Mouse (Mus musculus) urinary bladder, postnatal 36 days (tissue): ENCODE data around the gene Mtf2.
"Not testable (repeated sequence)": the region's sequence is repeated elsewhere in the genome, so short reads cannot be mapped to it uniquely, and the experiment has no call there.

Source experiments
- DNase-seq, 2 experiments: peaks; one replicate each; pipeline ENCODE4 v3.0.0; 2022; ENCODE audit warnings: low spot score in 2 of 2, mixed read lengths in 1 of 2

Mtf2 gene

DNA sequence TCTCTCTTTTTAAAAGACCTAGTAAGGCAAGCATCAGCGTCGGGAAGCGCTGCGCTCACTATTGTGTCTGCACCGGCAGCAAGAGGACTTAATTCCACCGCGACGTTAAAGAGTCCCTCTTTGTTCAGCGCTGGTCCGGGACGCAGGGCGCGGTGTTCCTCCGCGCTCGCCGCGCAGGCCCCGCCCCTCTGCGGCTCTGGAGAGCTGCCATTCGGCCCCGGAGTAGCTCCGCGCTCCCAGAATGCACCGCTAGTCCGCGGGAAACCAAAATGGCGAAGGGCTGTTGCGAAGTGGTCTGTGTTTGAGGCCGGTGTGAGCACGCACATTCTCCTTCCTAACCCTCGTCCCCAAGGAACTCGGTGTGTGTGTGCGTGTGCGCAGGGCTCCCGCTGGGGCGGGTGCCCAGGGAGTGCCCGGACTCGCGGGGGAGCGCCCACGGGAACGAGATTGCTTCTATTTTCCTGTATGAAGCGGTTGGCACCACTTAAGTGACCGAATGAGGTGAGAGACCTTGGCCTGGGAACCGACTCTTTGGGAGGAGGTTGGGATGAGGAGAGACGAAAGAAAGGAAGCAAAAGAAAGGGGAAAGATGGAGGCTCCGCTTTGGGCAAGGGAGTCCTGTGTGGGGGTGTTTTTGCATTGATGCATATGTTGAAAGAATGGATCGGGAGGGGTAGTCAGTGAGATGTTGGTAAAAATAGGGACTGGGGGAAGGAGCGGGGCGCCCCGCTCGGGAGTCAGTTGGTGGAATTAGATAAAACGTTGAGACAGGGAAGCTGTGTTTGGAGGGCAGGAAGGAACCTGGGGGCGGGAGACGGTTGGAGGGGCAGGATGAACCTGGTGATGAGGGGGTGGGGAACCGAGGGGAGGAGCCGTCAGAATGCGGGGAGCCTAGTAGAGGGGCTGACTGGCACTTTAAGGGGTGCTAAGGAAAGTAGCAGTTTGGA is at the start of gene Mtf2:
Mtf2 (plus strand) TSS at position 210 of the 947 bp plus-strand sequence.
- peak; percentile 96 for DNase-seq

DNA sequence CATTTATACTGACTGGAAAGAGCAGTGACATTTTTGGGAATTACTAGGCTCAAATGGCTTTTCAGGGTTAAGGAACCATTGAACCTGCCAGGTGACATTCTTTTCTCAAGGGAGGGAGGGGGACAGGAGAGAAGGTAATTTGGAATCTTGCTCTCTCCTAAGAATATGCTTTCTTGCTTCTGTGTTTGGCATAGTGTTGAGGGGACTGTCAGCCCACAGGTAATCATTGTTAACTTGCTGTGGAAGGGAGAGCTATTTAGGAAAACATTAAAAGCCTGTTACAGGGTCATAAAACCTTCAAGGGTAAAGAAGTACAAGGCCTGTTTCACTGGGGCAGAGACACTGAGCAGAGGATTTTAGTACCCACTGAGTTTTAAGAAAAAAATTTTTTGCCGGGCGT is 48.2 kb upstream of the Mtf2 start:
- DNase-seq: no peak

DNA sequence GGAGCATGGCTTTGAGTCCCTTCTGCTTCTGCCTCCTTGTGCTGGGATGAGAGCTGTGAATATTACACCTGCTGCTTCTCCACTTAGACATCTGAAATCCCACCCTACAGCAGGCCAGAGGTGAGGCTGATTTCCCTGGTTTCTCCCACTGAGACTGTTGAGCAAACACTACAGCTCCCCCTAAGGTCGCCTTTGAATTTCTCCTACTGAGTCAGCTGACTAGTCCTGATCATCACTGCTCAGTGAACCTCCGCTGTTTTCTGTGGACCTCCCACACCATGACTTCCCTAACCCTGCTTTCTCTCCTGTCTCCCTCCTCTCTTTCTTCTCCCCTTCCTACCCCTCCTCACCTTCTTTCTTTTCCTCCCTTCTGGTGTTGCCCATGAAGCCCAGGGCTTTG is 46.1 kb upstream of the Mtf2 start:
- DNase-seq: no peak

DNA sequence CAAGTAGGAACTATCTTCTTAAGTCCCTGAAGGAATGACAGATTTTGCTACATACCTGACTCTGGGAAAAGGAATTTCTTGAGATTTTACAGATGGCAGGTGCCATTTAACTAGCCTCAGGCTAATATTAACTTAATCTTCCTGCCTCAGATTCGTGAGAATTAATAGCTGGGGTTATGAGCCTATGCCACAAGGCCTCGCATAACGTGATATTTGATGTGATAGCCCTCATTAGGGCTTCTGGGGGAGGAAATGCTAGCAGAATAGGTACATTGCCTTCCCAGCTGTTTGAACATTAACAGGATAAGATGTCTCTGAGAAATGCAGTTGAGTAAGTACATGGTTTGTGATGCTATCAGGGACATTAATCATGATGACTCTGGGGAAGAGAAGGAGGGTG is 44.1 kb upstream of the Mtf2 start:
- DNase-seq: no peak

DNA sequence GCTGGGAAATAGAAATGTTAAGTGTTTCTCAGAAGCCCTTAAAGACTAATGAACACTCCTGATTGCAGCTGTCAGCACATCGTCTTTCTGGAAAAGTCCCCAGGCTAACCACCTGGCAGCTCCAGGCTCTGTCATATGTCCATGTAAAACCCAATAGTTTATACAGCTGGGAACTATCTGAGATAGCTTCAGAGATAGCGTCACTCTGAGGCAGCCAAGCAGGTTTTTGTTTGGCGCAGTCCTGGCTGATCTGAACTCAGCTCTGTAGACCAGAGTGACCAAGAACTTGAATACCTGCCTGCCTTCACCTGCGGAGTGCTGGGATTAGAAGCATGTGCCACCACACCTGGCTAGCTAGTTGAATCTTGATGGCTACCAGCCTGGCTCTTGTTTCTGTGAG is 37.2 kb upstream of the Mtf2 start:
- peak in 1 of 2 experiments; percentile 10 for DNase-seq

DNA sequence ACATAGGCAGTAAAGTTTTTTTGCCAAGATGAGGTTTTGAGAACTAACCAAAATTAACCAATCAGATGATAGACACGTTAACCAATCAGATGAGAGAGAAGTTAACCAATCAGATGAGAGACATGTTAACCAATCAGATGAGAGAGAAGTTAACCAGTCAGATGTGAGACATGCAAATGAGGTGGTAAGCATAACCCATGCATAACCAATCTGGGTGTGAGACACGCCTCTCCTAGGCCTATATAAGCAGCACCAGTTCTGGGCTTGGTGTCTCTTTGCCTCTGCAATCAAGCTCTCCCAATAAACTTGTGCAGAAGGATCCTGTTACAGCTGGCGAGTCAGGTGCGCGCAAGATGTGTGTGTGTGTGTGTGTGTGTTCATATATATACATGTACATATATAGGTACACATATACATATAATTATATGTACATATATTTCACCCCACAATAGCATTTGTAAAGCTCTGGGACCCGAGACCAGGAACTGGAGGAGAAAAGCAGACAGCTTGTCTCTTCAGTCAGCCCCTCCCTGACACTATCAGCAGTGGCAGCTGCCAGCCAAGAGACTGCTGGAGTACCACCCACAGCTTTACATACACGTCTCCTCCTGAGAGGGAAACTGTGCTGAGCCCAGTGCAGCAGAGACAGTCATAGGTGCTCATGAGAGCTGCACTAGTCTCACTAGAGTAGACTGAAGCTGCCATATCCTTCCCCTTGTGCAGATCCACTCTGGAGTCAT is 36.5 kb upstream of the Mtf2 start:
- not testable (repeated sequence) for DNase-seq

DNA sequence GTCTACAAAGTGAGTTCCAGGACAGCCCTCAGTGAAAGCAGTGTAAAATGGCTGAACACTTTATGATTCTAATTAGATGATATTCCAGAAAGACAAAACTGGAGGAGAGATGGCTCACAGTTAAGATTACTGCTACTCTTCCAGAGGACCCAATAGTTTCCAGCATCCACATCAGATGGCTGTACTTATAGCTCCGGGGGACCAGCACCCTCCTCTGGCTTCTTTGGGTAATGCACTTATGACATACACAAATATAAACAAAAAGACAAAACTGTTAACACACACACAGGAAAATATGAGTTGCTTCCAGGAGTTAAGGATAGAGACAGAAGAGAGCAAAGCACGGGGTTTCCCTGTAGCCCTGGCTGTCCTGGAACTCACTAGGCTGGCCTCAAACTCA is 35.5 kb upstream of the Mtf2 start:
- DNase-seq: no peak

DNA sequence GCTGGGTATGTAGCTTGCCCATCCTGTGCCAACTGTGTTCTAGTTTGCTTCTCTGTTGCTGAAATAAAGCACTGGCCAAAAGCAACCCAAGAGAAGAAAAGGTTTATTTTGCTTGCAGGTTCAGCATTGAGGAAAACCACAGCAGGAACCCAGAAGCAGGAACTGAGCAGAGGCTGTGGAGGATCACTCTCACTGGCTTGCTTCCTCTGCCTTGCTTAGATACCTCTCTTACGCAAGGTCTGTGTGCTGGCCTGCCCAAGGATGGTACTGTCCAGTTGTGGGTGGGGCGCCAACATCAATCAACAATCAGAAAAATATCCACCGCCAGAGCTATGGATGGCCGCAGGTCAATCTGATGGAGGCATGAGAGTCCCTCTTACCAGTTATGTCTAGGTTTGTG is 34.2 kb upstream of the Mtf2 start:
- no peak for DNase-seq

DNA sequence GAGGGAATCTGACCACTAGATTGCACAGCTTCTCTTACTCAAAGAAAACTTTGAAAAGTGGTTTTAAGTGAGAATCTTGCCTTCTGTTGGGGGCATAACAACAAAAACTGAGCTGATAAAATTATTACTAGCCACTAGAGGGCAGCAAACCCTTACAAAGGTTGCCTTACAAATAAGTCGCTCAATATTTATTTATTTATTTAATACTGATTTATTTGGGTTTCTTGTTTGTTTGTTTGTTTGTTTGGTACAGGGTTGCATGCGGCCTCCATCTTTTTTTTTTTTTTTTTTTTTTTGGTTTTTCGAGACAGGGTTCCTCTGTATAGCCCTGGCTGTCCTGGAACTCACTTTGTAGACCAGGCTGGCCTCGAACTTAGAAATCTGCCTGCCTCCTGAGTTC is 31.3 kb upstream of the Mtf2 start:
- no peak for DNase-seq

DNA sequence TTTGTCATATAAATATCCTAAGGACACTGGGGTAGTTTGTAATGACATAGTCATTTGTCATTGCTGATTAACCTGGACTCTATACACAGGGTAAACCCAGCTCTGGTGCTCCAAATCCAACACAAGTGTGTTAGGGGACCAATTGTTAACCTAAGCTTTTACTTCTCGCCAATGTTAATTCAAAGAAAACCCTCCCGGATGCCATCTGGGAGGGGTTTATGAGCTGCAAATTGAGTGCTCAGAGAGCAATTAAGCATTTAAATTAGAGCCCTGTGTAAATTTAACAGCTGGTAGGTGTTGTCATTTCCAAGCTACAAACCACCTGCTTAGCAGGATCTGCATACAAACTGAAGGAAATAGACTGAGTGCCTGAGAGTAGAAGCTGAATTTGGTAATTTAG is 30.0 kb upstream of the Mtf2 start:
- DNase-seq: no peak

DNA sequence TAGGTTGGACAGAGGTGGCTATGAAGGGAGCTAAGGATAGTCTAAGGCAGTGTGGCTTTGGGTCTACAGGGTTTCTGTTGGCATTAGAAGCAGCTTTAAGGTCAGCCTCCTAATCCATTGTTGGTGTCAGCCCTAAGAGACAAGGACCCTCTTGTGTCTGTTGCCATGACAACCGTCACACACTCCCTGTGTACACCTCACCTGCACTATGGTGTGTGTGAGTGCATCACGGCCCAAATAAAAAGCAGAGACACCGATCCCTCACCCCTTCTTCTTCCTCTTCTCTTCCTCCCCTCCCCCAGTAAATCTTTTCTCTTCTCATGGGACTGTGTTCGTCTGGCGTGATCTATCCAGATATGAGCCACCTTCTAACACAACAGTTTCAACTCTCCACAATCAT is 23.4 kb upstream of the Mtf2 start:
- no peak for DNase-seq

DNA sequence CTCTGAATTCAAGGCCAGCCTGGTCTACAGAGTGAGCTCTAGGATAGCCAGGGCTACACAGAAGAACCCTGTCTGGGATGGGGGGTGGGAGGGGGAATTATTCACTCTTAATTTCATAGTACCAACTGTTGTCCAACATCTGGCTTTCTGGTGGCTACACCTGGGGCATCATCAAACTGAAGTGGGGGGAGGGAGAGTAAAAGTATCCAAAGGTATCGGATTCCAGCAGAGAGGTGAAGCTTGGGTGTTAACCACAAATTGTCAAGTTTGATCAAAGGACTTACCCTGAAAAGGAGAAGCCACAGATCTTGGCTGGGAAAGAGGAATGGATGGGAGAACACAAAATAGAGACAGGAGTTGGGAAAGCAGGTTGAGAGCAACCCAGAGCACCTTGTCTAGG is 21.6 kb upstream of the Mtf2 start:
- no peak for DNase-seq

DNA sequence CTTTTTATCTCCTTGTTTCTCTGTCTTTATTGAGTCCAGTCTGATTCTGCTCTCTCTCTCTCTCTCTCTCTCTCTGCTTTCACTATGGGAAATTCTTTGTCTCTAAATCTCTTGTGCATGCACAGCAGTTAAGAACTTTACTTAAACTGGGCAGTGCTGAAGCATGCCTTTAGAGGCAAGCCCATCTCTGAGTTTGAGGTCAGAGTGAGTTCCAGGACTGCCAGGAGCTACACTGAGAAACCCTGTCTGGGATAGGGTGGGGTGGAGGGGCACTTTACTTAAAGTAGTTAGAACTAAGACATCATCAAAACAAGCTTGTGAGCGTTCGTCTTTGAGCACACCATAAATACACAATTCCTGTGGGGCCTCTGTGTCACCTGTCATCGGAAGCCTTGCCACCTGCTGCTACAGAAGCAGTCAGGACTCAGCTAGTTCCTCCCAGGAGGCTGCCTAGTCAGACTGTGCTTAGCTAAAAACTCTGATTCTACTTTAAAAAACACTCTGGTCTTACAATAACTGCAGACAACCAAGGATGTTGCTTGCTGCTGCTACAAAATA is 15.7 kb upstream of the Mtf2 start:
- DNase-seq: no peak

DNA sequence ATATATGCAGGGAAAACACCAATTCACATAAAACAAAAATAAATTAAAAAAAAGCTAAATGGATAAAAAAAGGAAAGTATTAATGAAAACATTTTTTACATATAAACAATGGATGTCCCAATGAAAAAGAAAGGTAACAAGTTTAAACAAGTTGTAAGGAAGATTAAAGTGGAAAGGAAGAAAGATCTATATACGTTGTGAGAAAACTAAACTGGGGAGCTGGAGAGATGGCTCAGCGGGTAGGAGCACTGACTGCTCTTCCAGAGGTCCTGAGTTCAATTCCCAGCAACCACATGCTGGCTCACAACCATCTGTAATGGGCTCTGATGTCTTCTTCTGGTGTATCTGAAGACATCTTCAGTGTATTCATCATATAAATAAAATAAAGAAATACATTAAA is 14.4 kb upstream of the Mtf2 start:
- DNase-seq: no peak

DNA sequence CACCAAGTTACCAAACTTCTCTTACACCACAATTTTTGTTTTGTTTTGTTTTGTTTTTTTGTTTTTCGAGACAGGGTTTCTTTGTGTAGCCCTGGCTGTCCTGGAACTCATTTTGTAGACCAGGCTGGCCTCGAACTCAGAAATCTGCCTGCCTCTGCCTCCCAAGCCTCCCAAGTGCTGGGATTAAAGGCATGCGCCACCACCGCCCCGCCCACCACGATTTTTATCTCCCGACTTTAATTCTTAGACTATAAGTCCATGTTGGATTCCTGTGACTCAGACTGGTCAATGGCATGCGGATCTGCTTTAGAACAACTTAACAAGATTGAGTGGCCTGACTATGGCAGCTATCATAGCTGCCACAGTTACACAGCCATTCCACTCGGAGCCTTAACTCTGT is 13.7 kb upstream of the Mtf2 start:
- not testable (repeated sequence) for DNase-seq

DNA sequence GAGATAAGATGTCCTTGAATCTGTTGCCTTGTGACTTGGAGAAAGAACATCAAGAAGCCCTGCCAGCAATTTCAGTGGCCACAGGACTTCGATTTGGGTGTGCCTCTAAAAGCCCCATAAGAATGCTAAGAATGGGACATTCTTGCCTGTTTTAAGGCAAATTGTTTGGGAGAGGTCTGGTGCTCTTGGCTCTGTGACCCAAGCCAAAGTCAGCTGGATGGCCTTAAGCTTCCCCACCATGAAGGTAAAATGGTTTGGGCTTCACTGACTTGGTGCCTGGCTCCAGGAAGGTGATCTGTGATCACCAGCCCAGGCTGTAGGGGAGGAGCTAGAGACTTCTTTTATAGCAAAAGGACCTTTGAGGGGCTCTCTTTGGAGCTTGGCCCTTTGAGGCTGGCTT is 13.3 kb upstream of the Mtf2 start:
- no peak for DNase-seq

DNA sequence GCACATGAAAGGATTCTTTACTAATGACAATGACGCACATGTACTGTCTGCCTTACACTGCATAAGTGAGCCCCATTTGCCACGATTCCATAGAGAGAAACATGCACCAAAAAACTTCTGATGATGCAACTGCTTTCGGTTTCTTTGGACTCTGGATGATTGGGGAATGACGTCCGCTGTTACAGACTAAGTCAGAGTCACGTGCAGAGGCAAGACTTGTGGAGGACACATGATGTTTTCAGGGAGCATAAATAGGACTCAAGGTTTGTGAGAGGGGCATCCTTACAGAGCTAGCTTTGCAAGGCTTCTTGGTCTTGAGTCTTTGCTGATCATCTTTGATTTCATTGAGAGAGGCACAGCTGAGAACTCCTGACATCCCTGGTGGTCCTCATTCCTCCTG is 11.9 kb upstream of the Mtf2 start:
- no peak for DNase-seq

DNA sequence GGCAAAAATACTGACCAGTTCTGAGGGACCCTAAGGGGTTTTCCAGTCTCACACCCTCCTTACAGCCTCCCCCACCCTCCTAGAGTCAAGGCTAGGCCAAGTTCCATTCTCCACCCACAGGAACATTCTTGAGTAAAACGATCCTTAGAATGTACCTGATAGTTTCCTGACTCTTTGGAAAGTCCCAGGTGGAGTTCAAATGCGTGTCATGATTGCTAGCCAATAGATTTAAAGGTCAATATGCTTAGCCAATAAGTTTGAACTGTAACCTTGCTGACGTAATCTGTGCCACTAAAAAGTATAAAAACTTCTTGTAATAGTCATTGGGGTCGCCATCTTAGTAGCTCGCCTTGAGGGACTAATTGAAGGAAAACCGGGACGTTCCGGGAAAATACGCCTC is 5.1 kb upstream of the Mtf2 start:
- no peak for DNase-seq

DNA sequence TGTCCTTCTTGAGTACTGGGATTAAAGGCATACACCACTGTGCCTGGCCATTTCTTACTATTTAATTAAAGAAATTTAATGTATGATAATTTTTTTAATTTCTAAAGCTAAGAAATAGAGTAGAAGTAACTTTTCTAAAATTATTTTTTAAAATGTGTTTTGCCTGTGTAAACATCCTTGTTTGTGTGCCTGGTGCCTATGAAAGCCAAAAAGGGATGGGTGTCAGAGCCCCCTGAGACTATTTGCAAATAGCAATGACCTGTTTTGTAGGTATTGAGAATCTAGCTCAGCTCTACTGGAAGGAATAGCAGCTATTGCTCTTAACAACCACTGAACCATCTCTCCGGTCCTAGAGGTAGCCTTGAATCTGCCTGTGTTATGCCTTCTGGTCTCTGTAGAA is 6.8 kb downstream of the Mtf2 start:
- no peak for DNase-seq

DNA sequence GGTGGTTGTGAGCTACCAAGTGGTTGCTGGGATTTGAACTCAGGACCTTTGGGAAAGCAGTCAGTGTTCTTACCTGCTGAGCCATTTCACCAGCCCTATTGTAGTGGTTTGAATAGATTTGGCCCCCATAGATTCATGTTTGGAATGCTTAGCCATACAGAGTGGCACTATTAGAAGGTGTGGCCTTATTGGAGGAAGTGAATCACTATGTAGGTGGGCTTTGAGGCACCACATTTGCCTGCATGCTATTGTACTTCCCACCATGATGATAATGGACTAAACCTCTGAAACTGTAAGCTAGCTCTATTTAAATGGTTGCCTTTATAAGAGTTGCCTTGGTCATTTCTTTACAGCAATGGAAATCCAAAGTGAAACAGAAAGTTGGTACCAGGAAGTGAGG is 10.8 kb downstream of the Mtf2 start:
- no peak for DNase-seq

DNA sequence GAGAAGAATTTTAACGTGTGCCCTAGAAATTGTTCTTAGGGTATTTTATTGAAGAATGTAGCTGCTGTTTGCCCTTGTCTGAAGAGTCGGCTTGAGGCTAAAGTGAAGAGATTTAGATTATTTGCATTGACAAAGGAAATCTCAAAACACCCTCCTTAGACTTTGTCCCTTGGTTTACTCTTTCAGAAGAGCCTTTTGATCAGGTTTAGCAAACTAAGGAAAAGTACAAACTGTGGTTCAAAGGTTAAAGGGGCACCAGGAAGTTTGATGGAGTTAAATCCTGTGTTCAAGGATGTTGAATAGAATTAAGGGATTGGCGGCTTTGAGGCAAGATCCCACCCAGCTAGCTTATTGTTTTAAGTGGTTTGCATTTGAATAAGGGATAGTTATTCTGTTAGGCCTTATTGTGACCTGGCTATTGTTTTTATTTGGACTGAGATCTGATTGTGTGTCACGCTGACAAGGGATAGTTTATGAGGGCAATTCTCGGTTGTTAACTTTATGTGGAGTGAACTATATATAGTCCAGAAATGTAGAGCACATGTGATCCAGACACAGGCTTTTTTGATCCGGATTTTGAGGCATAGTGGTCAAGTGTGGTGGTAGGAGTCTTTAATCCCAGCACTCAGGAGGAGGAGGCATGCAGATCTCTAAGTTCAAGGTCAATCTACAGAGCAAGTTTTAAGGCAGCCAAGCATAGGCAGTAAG is 11.5 kb downstream of the Mtf2 start:
- DNase-seq: no peak

DNA sequence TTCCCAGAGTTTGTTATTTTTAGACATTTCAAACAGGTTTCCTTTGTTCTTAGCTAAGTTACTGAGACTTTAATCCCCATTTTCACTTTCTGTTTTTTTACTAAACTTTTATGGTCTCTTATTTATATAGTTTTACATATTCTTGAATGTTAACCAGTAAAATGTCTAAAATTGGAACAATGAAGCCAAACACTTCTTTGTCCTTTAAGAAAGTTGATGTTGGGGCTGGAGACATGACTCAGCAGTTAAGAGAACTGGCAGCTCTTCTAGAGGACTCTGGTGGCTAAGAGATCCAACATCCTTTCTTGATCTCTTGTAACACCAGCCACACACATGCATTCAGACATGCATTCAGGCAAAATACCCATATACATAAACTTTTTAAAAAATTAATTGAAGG is 14.1 kb downstream of the Mtf2 start:
- DNase-seq: no peak
